Mouse (Mus musculus): Measurements from ENCODE around the gene Htt.

Htt gene

GRCm38 (mm10) chr5:34931091-34931490, 169.6 kb downstream of the Htt start:
- DNase-seq (ENCODE audit: low read depth, low spot score), result no peak

GRCm38 (mm10) chr5:34931516-34932457, 170.2 kb downstream of the Htt start:
- no peak for DNase-seq (ENCODE audit: low read depth, low spot score)

GRCm38 (mm10) chr5:34932458-34932806, 170.9 kb downstream of the Htt start:
- no peak for DNase-seq (ENCODE audit: low read depth, low spot score)

GRCm38 (mm10) chr5:34933461-34933860, 171.9 kb downstream of the Htt start:
- DNase-seq (ENCODE audit: low read depth, low spot score), result no peak

- no peak for DNase-seq (ENCODE audit: low read depth, low spot score)
These were observed 180.3 kb downstream of the Htt start for GRCm38 (mm10) chr5:34941710-34942470.

- DNase-seq (ENCODE audit: low read depth, low spot score), result no peak
These were observed 181.9 kb downstream of the Htt start for GRCm38 (mm10) chr5:34943428-34943827.

- DNase-seq (ENCODE audit: low read depth, low spot score), result peak; percentile 75
These were observed 187.6 kb downstream of the Htt start, which contains the start of gene Rgs12 for GRCm38 (mm10) chr5:34948861-34949760. Gene Rgs12 (plus strand): TSS chr5:34949445.

- DNase-seq (ENCODE audit: low read depth, low spot score), result no peak
These were observed 188.2 kb downstream of the Htt start for GRCm38 (mm10) chr5:34949769-34950211.

GRCm38 (mm10) chr5:34950486-34951160, 189.1 kb downstream of the Htt start:
- DNase-seq (ENCODE audit: low read depth, low spot score), result no peak

GRCm38 (mm10) chr5:34951161-34951834, 189.8 kb downstream of the Htt start:
- no peak for DNase-seq (ENCODE audit: low read depth, low spot score)

- DNase-seq (ENCODE audit: low read depth, low spot score), result peak; percentile 28
These were observed 193.0 kb downstream of the Htt start for GRCm38 (mm10) chr5:34954508-34954907.

GRCm38 (mm10) chr5:34955630-34956029, 194.1 kb downstream of the Htt start:
- DNase-seq (ENCODE audit: low read depth, low spot score), result no peak

GRCm38 (mm10) chr5:34956151-34956550, 194.6 kb downstream of the Htt start:
- no peak for DNase-seq (ENCODE audit: low read depth, low spot score)

- no peak for DNase-seq (ENCODE audit: low read depth, low spot score)
These were observed 195.5 kb downstream of the Htt start for GRCm38 (mm10) chr5:34957015-34957414.

- DNase-seq (ENCODE audit: low read depth, low spot score), result no peak
These were observed 198.5 kb downstream of the Htt start for GRCm38 (mm10) chr5:34960021-34960420.

Measured in retina, postnatal 7 days (tissue).